Mouse (Mus musculus): Measurements from ENCODE around the gene Atp6v0a1.

DNA sequence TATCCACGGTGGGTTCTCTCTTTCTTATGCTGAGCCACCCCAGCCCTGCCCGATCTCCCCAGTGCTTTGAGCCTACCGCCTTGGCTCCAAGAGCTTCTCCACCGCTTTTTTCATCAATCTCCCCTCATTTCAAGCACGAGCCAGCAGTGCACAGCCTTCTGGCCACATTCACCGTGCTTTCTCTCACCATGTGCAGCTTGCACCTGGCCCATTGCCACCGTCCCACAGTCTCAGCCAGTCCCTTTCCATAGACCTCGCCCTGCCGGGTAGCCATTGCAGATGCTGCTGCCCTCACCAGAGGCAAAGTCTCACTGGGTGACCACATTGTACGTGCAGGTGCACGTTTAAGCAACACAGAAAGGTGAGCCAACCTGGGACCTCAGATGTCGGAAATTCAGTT, 14.1 kb downstream of the Atp6v0a1 start:
- TF ChIP-seq CTCF (conservative IDR thresholded peaks at IDR 0.05; ENCODE audit: insufficient read depth, insufficient read length, low read depth, low read length) (no peak), POLR2A (IDR thresholded peaks at IDR 0.05; ENCODE audit: low read depth, low read length) (no peak)

Measured in kidney, adult 2 months (tissue).